Mouse (Mus musculus): Measurements from ENCODE around the gene Rmdn2.

The Rmdn2 gene

GRCm38 (mm10) chr17:79611545-79611944, at the start of gene Rmdn2:
Gene Rmdn2 (plus strand): TSS chr17:79611863.
- DNase-seq = no peak

GRCm38 (mm10) chr17:79563067-79563620, 48.5 kb upstream of the Rmdn2 start:
- DNase-seq = no peak

GRCm38 (mm10) chr17:79563721-79564120, 47.9 kb upstream of the Rmdn2 start:
- DNase-seq = no peak

GRCm38 (mm10) chr17:79565241-79565961, 46.3 kb upstream of the Rmdn2 start:
- DNase-seq = peak; percentile 72 to 82

- DNase-seq = no peak
Observed at GRCm38 (mm10) chr17:79568401-79568800, 43.3 kb upstream of the Rmdn2 start.

- DNase-seq = no peak
Observed at GRCm38 (mm10) chr17:79578328-79578727, 33.3 kb upstream of the Rmdn2 start.

GRCm38 (mm10) chr17:79580264-79580920, 31.3 kb upstream of the Rmdn2 start:
- peak; percentile 80 to 85 for DNase-seq

GRCm38 (mm10) chr17:79583466-79583865, 28.2 kb upstream of the Rmdn2 start:
- DNase-seq = no peak

GRCm38 (mm10) chr17:79584246-79584800, 27.3 kb upstream of the Rmdn2 start:
- DNase-seq = no peak

- DNase-seq = no peak
Observed at GRCm38 (mm10) chr17:79589913-79590312, 21.8 kb upstream of the Rmdn2 start.

- DNase-seq = no peak
Observed at GRCm38 (mm10) chr17:79595996-79596395, 15.7 kb upstream of the Rmdn2 start.

- DNase-seq = no peak
Observed at GRCm38 (mm10) chr17:79598151-79598550, 13.5 kb upstream of the Rmdn2 start.

GRCm38 (mm10) chr17:79598596-79599577, 12.8 kb upstream of the Rmdn2 start:
- no peak for DNase-seq

GRCm38 (mm10) chr17:79600108-79600507, 11.6 kb upstream of the Rmdn2 start:
- no peak for DNase-seq

- DNase-seq = no peak
Observed at GRCm38 (mm10) chr17:79602381-79602780, 9.3 kb upstream of the Rmdn2 start.

- DNase-seq = no peak
Observed at GRCm38 (mm10) chr17:79603427-79603826, 8.2 kb upstream of the Rmdn2 start.

- DNase-seq = peak; percentile 66 to 76
Observed at GRCm38 (mm10) chr17:79605794-79606193, 5.9 kb upstream of the Rmdn2 start.

- DNase-seq = peak; percentile 81 to 86
Observed at GRCm38 (mm10) chr17:79609697-79610096, 2.0 kb upstream of the Rmdn2 start.

- peak; percentile 35 to 57 for DNase-seq
Observed at GRCm38 (mm10) chr17:79610163-79610755, 1.4 kb upstream of the Rmdn2 start.

- DNase-seq = peak; percentile 72 to 73
Observed at GRCm38 (mm10) chr17:79614691-79615588, 3.3 kb downstream of the Rmdn2 start.

GRCm38 (mm10) chr17:79615897-79616296, 4.2 kb downstream of the Rmdn2 start:
- no peak for DNase-seq

Data from lung, adult 18-20 months (tissue).